In genomic region chr1:60824218-60825125, GRCm38 (mm10) we compare ENCODE assay signal across 11 mouse cellular contexts.
DNase-seq lines count a peak whose midpoint lies in the region; ATAC-seq and TF ChIP-seq lines count a peak whose summit lies in the region.
"Had no signal": no experiment of that assay in that cellular context is flagged by ENCODE, and none has a peak within 500 bp of the region (broad histone marks: within the 10 kb centered on the region; RNA-seq: fewer than 3 reads in every experiment).

No protein-coding gene starts in this region.

- TF ChIP-seq POLR2A in embryonic fibroblast, embryonic 13.5 days (IDR thresholded peaks at IDR 0.05; ENCODE audit: low read depth, low read length): no peak

- peak overlapping the region; percentile 15 to 78; a peak in 3 of 4 replicates for H3K27ac ChIP-seq in heart, embryonic 14.5 days (replicated peaks in 1 of 2; ENCODE audit: control insufficient read depth in 1 of 2, insufficient read depth in 1 of 2, low read depth in 2 of 2, low read length in 2 of 2)
- H3K27ac ChIP-seq in embryonic fibroblast, embryonic 13.5 days (ENCODE audit: insufficient read depth, low read length): peak overlapping the region; percentile 55
- H3K27ac ChIP-seq in hindbrain, embryonic 16.5 days (ENCODE audit: low read depth, low read length): no peak overlapping the region
- no peak overlapping the region for H3K27ac ChIP-seq in hindbrain, embryonic 13.5 days
- H3K27ac ChIP-seq: forebrain, embryonic 13.5 days; kidney, postnatal 0 days had no signal

- no peaks in the 10 kb centered on the region for H3K27me3 ChIP-seq in heart, embryonic 14.5 days (ENCODE audit: control insufficient read depth, insufficient read depth, low read length)
- no peaks in the 10 kb centered on the region for H3K27me3 ChIP-seq in hindbrain, embryonic 16.5 days (replicated peaks; ENCODE audit: control insufficient read depth, insufficient read depth, low read length)
- no peaks in the 10 kb centered on the region for H3K27me3 ChIP-seq in hindbrain, embryonic 13.5 days
- H3K27me3 ChIP-seq: forebrain, embryonic 13.5 days had no signal

- no peaks in the 10 kb centered on the region for H3K9me3 ChIP-seq in heart, embryonic 14.5 days (ENCODE audit: control insufficient read depth, low read length)
- no peaks in the 10 kb centered on the region for H3K9me3 ChIP-seq in hindbrain, embryonic 16.5 days (ENCODE audit: control insufficient read depth, low read length)
- no peaks in the 10 kb centered on the region for H3K9me3 ChIP-seq in hindbrain, embryonic 13.5 days
- H3K9me3 ChIP-seq: forebrain, embryonic 13.5 days; megakaryocyte, embryonic 14.5 days had no signal

- H3K4me3 ChIP-seq in heart, embryonic 14.5 days (ENCODE audit: control insufficient read depth in 1 of 2, insufficient read depth in 1 of 2, low read depth in 1 of 2, low read length in 2 of 2): no peak overlapping the region
- H3K4me3 ChIP-seq in embryonic fibroblast, embryonic 13.5 days (ENCODE audit: insufficient read depth, low read length): no peak overlapping the region
- H3K4me3 ChIP-seq in hindbrain, embryonic 16.5 days (ENCODE audit: low read length): no peak overlapping the region
- H3K4me3 ChIP-seq in hindbrain, embryonic 13.5 days: no peak overlapping the region
- H3K4me3 ChIP-seq: forebrain, embryonic 13.5 days; megakaryocyte, embryonic 14.5 days had no signal

- ATAC-seq in heart, embryonic 14.5 days (ENCODE audit: insufficient number of reproducible peaks, insufficient read depth, low FRiP score, low read depth): no peak
- ATAC-seq in hindbrain, embryonic 16.5 days: no peak
- no peak for ATAC-seq in hindbrain, embryonic 13.5 days (ENCODE audit: low FRiP score)
- ATAC-seq: forebrain, embryonic 13.5 days had no signal

- no peak for TF ChIP-seq CTCF in embryonic fibroblast, embryonic 13.5 days (IDR thresholded peaks at IDR 0.05; ENCODE audit: borderline replicate concordance, insufficient read depth, low read length)

- H3K4me2 ChIP-seq in heart, embryonic 14.5 days (ENCODE audit: low read length): no peak overlapping the region
- H3K4me2 ChIP-seq in hindbrain, embryonic 16.5 days (ENCODE audit: low read length): no peak overlapping the region
- no peak overlapping the region for H3K4me2 ChIP-seq in hindbrain, embryonic 13.5 days
- H3K4me2 ChIP-seq: forebrain, embryonic 13.5 days had no signal

- H3K36me3 ChIP-seq in heart, embryonic 14.5 days (ENCODE audit: control insufficient read depth, insufficient read depth, low read length): no peaks in the 10 kb centered on the region
- no peaks in the 10 kb centered on the region for H3K36me3 ChIP-seq in hindbrain, embryonic 16.5 days (ENCODE audit: control insufficient read depth, insufficient read depth, low read length)
- H3K36me3 ChIP-seq in hindbrain, embryonic 13.5 days: no peaks in the 10 kb centered on the region

- intact Hi-C loops in heart, postnatal 25 days (cut with DNase I): loop anchor here (5.0 kb wide), 1 partner anchor 107 kb away; the partner anchor contains the start of gene Cd28

- WGBS in heart, embryonic 14.5 days: 59% methylated on average over 5 of the region's 5 CpGs
- WGBS in hindbrain, embryonic 16.5 days: 86% methylated on average over 5 of the region's 5 CpGs
- WGBS in hindbrain, embryonic 13.5 days: 86% methylated on average over 5 of the region's 5 CpGs

- H3K9ac ChIP-seq in heart, embryonic 14.5 days (ENCODE audit: low read length): no peak overlapping the region
- no peak overlapping the region for H3K9ac ChIP-seq in hindbrain, embryonic 16.5 days (ENCODE audit: low read depth, low read length)
- H3K9ac ChIP-seq in hindbrain, embryonic 13.5 days: no peak overlapping the region
- H3K9ac ChIP-seq: forebrain, embryonic 13.5 days had no signal

- no peak for DNase-seq in heart, postnatal 25 days (ENCODE audit: low spot score)
- peak; percentile 64 for DNase-seq in 416B (ENCODE audit: low read depth)
- peak; percentile 69 for DNase-seq in lung, postnatal 36 days
- no peak for DNase-seq in right cerebral cortex, postnatal 14 days

- H3K4me1 ChIP-seq in heart, embryonic 14.5 days (ENCODE audit: control insufficient read depth in 2 of 2, insufficient read depth in 2 of 2, low read length in 2 of 2): peaks cover 5 to 27% of the 10 kb centered on the region in 2 experiments
- peaks cover 14% of the 10 kb centered on the region for H3K4me1 ChIP-seq in embryonic fibroblast, embryonic 13.5 days (ENCODE audit: control insufficient read depth, insufficient read depth, low read length)
- H3K4me1 ChIP-seq in hindbrain, embryonic 16.5 days (ENCODE audit: control insufficient read depth, insufficient read depth, low read depth, low read length): no peaks in the 10 kb centered on the region
- H3K4me1 ChIP-seq in hindbrain, embryonic 13.5 days (replicated peaks): 0 out of 2 replicates have a peak, but pooled peaks cover 4% of the 10 kb centered on the region
- H3K4me1 ChIP-seq: forebrain, embryonic 13.5 days had no signal

Comparison
In these comparisons a context has a peak if more than half of its experiments do, and no peak if none do; other contexts are left out.
1. H3K27ac ChIP-seq: peak in heart, embryonic 14.5 days (2 of 2) and embryonic fibroblast, embryonic 13.5 days (single experiment); none in hindbrain, embryonic 16.5 days (single experiment) and hindbrain, embryonic 13.5 days (single experiment).
2. DNase-seq: peak in 416B (single experiment) and lung, postnatal 36 days (single experiment); none in heart, postnatal 25 days (single experiment) and right cerebral cortex, postnatal 14 days (single experiment).